Mouse (Mus musculus) large intestine, adult 2 months (tissue): ENCODE measurements around the gene Olfr1373. TPM values are rescaled to one million over a fixed set of nuclear protein-coding genes. Genes with fewer than 3 reads are reported as not detected.
"Not testable (repeated sequence)": the region's sequence is repeated elsewhere in the genome, so short reads cannot be mapped to it uniquely, and the experiment has no call there.

Source experiments
- DNase-seq: peaks from one replicate; pipeline ENCODE4 v3.0.0-alpha.2; 2012; ENCODE audit warnings: low read depth, low spot score
- WGBS: fragments of 180-500 bp; shearing (Covaris S2); methylation state at CpG from one replicate; pipeline ENCODE4 v1.1.7; 2018; 5-methylcytosine and 5-hydroxymethylcytosine counted together
- polyA plus RNA-seq: library from polyadenylated mRNA; depleted of rRNA; stranded (reverse); fragments of >200 nt; gene quantifications from 2 replicates; pipeline ENCODE4 v1.2.3, GENCODE M21; 2012; rRNA removed

Gene Olfr1373
- not detected in 2 replicates for polyA plus RNA-seq

- 72% methylated on average over 1 of the region's 1 CpGs for WGBS
Measured at GRCm38 (mm10) chr11:52145428-52145827, at the start of gene Olfr1373. TSS of gene Olfr1373 (minus strand) at chr11:52145528.

GRCm38 (mm10) chr11:52180651-52181050, 35.3 kb upstream of the Olfr1373 start:
- 81% methylated on average over 4 of the region's 4 CpGs for WGBS
- not testable (repeated sequence) for DNase-seq

More at GRCm38 (mm10) chr11:52145428-52145827, at the start of gene Olfr1373:
- DNase-seq: not testable (repeated sequence)

GRCm38 (mm10) chr11:52179897-52180296, 34.6 kb upstream of the Olfr1373 start:
- not testable (repeated sequence) for DNase-seq

GRCm38 (mm10) chr11:52168461-52168860, 23.1 kb upstream of the Olfr1373 start:
- no peak for DNase-seq
- 10% methylated on average over 12 of the region's 12 CpGs for WGBS

More at GRCm38 (mm10) chr11:52179897-52180296, 34.6 kb upstream of the Olfr1373 start:
- 87% methylated on average over 2 of the region's 3 CpGs for whole genome bisulfite sequencing

- DNase-seq: not testable (repeated sequence)
- WGBS: 2% methylated on average over 39 of the region's 42 CpGs
Measured at GRCm38 (mm10) chr11:52167901-52168302, 22.6 kb upstream of the Olfr1373 start.

GRCm38 (mm10) chr11:52167126-52167525, 21.8 kb upstream of the Olfr1373 start:
- DNase-seq: no peak
- WGBS: 3% methylated on average over 21 of the region's 21 CpGs

GRCm38 (mm10) chr11:52163926-52164325, 18.6 kb upstream of the Olfr1373 start:
- DNase-seq: no peak
- WGBS: 35% methylated on average over 10 of the region's 10 CpGs

- DNase-seq: not testable (repeated sequence)
Measured at GRCm38 (mm10) chr11:52143675-52144074, 1.7 kb downstream of the Olfr1373 start.

GRCm38 (mm10) chr11:52130451-52131068, 14.8 kb downstream of the Olfr1373 start:
- DNase-seq: no peak
- 81% methylated on average over 7 of the region's 7 CpGs for WGBS

More at GRCm38 (mm10) chr11:52143675-52144074, 1.7 kb downstream of the Olfr1373 start:
- 29% methylated on average over 4 of the region's 4 CpGs for WGBS

- DNase-seq: no peak
- WGBS: 64% methylated on average over 10 of the region's 10 CpGs
Measured at GRCm38 (mm10) chr11:52129621-52130450, 15.5 kb downstream of the Olfr1373 start.

- DNase-seq: no peak
- WGBS: 25% methylated on average over 3 of the region's 3 CpGs
Measured at GRCm38 (mm10) chr11:52129171-52129570, 16.2 kb downstream of the Olfr1373 start.

GRCm38 (mm10) chr11:52128316-52129061, 16.8 kb downstream of the Olfr1373 start:
- WGBS: 66% methylated on average over 5 of the region's 5 CpGs

GRCm38 (mm10) chr11:52127760-52128159, 17.6 kb downstream of the Olfr1373 start:
- 61% methylated on average over 5 of the region's 5 CpGs for WGBS
- no peak for DNase-seq

More at GRCm38 (mm10) chr11:52128316-52129061, 16.8 kb downstream of the Olfr1373 start:
- no peak for DNase-seq

- no peak for DNase-seq
- 79% methylated on average over 3 of the region's 3 CpGs for WGBS
Measured at GRCm38 (mm10) chr11:52127169-52127568, 18.2 kb downstream of the Olfr1373 start.

GRCm38 (mm10) chr11:52124468-52124867, 20.9 kb downstream of the Olfr1373 start:
- DNase-seq: no peak
- WGBS: 86% methylated on average over 4 of the region's 4 CpGs

- DNase-seq: no peak
Measured at GRCm38 (mm10) chr11:52122045-52122444, 23.3 kb downstream of the Olfr1373 start.

GRCm38 (mm10) chr11:52120415-52120814, 24.9 kb downstream of the Olfr1373 start:
- not testable (repeated sequence) for DNase-seq

More at GRCm38 (mm10) chr11:52122045-52122444, 23.3 kb downstream of the Olfr1373 start:
- 70% methylated on average over 6 of the region's 6 CpGs for WGBS

- no peak for DNase-seq
- 92% methylated on average over 7 of the region's 7 CpGs for WGBS
Measured at GRCm38 (mm10) chr11:52117156-52117555, 28.2 kb downstream of the Olfr1373 start.

- DNase-seq: not testable (repeated sequence)
- WGBS: 89% methylated on average over 6 of the region's 6 CpGs
Measured at GRCm38 (mm10) chr11:52116117-52116516, 29.2 kb downstream of the Olfr1373 start.

- no peak for DNase-seq
Measured at GRCm38 (mm10) chr11:52115479-52115878, 29.8 kb downstream of the Olfr1373 start.

More at GRCm38 (mm10) chr11:52115479-52115878, 29.8 kb downstream of the Olfr1373 start:
- 93% methylated on average over 3 of the region's 3 CpGs for WGBS
